Mouse (Mus musculus): ENCODE data around the gene Rapgef1.
A peak's percentile ranks its signal among the peaks of the same experiment; 100 is the strongest.

Gene Rapgef1

DNA sequence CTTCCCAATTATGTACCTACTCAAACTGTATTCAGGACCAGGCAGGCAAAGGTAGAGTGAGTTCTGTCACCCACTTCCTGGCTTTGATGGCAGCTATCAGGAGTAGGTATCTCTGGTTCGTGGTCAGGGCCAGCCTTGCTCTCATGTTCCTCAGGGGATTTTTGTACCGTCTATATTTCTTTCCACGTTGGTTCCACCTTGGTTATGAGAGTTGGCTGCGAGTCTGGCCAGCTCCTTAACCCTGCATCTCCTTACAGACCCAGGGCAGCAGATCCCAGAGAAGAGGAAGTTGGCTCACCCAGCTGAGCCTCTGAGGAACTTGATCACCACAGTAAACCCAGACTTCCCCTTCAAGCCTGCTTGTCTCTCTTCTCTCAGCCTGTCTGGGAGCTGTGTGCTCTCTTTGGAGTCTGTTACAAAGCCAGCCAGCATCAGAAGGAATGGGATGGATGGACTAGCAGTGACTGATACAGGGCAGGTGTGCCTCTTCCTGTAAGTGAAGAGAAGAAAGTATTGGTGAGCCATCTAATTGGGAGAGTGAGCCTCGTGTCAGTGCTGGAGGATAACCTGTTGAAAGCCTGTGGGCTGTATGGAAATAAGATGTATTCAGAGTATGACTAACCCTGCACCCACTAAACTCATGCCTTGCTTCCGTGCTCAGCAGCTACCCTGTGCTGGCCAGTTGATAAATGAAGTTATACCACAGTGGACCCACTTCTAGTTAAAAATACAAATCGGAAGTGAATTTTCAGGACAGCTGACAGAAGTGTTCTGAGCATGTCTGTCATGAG is 53.4 kb downstream of the Rapgef1 start:
- DNase-seq (ENCODE audit: low read depth) = peak; percentile 45

DNA sequence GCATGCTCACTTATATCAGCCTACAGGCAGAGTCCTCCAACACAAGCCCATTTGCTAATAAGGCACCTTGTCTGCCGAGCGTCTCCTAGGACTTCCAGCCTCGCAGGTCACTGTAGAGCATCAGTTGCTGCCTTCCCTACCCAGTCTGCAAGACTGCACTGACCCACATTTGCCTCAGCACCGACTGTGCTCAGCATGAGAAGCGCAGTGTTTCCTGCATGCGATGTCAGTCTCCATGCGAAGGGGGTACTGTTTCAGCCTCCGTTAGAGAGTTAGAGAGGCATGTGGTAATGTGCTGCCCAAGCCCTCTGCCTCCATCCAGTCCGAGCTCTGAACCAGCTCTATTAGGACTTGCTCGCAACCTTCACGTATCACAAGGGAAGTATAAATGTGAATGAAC is 54.6 kb downstream of the Rapgef1 start:
- no peak for DNase-seq (ENCODE audit: low read depth)

DNA sequence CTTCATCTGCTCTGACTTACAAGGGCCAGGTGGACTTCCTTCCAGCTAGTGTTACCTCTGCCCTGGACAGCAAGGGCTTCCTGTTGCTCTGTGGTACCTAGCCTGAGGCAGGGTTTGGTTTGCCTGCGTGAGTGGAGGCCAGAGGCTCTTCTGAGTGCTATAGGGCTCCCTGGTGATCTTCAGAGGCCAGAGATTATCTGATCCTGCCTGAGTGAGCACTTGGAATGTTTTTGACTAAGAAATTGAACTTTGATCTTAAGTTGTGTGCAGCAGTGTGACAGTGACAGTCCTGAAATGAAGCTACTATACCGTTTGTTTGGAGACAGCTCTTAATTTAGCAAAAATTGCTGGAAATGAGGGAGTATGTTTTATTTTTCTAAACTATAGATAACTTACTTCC is 55.0 kb downstream of the Rapgef1 start:
- no peak for DNase-seq (ENCODE audit: low read depth)

DNA sequence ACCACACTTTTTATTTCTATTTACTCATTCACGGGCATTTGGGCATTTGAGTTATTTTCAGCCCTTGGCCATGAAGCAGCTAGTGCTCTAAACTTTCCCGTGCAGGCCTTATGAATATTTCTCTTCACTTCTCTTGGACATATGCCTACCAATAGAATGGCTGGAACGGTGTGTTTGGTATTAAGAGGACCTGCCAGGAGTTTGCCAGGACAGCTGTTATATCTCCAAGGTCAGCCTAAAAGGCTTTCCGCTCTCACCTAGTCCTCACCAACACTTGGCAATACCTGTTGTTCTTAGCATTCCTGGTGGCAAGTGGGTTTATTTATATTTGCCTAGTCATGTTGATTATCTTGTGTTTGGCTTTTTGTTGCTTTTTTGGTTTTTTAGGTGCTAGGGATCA is 56.3 kb downstream of the Rapgef1 start:
- no peak for DNase-seq (ENCODE audit: low read depth)

DNA sequence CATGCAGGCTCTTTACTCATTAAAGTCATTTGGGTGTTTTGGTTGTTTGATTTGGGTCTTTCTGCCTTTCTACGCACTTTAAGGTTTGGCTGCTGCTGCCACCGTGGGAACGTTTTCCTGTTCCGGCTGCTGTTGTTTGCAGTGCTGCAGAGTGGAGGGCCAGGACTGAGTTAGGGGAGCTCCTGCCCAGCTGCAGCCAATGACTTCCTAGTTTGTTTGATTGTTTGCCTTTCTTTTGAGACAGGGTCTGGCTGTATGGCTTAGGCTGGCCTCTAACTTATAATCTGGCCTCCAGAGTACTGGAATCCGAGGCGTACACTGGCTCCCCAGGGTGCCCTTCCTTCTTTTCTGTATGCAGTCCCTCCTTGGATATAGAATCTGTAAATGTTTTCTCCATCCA is 57.0 kb downstream of the Rapgef1 start:
- no peak for DNase-seq (ENCODE audit: low read depth)

DNA sequence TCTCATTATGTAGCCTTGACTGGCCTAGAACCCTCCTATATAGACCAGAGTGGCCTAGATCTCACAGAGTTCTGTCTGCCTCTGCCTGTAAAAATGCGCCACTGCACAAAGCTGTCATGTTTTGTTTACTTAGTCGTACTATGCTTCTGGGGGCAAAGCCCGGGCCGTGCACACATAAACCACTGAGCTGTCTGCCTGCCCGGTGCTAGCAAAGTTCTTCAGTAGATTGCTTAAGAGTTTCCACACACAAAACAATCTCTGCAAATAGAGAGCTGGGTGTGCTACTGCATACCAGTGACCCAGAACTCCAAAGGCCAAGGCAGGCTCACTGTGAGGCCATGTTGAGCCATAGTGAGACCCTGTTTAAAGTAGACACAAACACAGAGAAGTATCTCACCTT is 58.3 kb downstream of the Rapgef1 start:
- DNase-seq (ENCODE audit: low read depth) = no peak

DNA sequence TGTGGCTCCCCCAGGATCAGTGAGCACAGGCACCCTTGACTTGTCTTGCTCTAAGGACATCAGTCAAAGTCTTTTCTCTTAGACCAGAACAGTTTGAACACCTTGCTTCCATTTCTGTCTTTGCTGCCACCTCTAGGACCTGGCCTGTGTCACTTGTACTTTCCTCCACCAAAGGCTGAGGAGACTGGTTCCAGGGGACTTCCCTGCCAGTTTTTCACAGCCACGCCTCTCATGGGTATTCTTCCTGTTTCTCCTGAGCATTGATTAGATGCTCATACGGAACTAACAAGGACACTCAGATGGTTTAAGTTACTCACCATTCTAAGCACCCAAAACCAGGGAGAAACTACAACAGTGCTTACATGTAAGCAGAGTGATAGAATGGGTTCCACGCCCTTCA is 59.0 kb downstream of the Rapgef1 start:
- DNase-seq (ENCODE audit: low read depth) = no peak

DNA sequence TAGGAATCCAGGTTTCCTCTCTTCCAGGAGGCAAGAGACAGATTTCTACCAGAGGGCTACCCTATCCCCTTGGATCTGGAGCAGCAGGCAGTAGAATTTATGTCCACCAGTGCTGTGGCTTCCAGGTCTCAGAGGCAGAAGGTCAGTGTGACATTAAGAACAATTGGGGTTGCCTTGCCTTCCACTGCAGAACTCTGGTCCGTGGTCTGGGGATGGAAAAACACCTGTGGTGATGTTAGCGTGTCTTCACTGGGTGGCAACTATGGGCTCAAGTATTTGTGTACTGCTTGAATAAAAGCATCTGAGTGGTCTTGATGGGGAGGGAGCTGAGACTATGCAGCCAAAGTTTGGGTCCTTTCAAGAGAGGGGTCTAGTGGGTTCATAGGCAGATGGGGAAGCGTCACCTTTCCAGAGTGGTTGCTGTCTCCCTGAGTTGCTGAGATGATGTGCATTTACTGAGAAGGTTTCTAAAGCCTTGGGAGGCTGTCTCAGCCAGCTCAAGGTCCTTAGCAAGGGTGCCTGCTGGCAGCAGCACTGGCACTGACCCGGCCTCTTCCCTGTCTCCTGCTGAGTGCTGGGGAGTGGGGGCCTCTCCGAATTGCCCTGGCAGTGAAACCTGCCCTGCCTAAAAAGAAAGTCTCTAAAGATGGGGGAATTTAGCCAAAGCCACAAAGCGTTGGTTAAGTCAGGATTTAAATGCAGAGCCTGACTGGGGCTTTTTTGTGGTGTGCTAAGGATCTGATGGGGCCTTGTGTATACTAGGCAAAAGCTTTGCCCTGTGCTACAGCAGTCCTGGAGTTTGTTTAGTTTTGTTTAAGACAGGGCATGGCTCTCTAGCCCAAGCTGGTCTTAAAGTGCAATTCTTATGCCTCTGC is 60.4 kb downstream of the Rapgef1 start:
- DNase-seq (ENCODE audit: low read depth) = no peak

DNA sequence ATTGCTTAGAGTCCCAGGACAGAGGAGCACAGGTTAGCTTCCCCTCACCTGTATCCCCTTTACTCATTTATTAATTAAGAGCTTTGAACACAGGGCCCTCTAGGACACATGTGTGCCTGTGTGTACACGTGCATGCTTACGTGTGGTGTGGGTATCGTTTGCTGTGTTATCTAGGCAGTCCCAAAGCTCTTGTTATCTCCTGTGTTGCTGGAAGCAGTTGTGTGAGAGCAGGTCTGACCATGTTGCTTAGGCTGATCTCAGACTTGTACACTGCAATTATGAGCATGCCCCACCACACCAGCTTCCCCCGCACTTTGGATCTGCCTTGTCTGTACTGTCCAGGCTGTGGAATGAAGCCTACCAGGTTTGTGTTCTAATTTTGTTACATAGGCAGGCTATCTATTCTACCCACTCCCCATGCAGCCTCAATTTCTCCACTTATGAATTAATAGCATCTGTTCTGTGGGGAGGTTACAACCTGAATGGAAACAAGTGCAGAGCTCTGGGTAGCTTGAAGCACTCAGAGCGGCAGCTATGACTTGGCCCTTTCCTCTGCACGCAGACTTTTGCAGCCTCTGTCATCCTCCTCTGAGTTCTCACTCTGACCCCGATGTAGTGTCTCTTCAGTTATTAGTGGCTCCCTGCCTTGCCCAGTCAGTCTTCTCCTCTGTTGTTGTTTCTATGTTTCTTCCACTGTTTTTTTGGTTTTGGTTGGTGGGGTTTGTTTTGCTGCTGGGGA is 63.9 kb downstream of the Rapgef1 start:
- no peak for DNase-seq (ENCODE audit: low read depth)

DNA sequence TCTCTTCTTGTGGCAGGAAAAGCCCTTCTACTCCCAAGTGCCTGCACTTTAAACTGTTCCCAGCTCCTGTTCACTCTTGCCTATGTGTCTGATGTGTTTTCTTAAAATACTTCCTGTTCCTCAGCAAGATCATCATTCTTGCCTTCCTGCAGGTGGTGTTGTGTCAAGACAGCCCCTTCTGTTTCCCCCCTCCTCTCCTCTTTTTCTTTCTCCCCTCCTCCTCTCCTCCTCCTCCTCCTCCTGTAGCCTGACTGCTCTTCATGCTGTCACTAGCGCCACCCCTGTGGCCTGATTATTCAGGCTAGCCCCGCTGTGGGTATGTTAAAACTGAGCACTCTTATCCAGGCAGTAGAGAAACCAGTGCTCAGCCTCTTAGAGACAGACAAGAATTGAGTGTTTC is 65.0 kb downstream of the Rapgef1 start:
- no peak for DNase-seq (ENCODE audit: low read depth)

DNA sequence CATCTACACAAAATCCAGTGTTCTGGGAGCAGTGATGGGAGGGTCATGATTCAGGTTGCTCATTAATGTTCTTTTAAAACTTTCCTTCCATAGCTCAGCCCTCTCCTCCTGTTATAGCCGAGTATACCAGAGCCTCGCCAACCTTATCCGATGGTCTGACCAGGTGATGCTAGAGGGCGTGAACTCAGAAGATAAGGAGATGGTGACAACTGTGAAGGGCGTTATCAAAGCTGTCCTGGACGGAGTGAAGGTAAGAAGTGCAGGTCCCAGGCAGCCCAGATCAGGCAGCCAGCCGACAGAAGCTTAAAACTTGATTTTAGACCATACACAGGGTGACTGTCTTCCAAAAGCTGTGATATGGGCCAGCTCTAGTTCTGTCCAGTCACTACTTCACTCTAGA is 69.5 kb downstream of the Rapgef1 start:
- DNase-seq (ENCODE audit: low read depth) = no peak

DNA sequence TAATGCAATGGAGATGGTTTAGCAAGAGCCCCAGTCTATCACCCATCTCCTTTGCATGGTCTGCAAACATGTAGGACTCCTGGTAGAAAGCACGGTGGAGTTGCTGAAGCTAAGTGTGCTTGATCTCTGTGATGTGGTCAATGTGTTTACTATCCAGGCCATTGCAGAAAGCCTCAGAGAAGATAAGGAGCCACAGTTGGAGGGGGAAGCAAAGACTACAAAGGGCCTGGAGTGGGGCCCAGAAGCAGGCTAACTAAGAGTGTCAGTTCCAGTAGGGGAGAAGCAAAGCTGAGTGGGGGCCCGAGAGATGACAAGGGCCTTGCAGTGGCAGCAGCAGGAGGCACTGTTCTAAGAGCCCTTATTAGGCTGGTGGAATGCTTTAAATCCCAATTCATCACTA is 70.0 kb downstream of the Rapgef1 start:
- DNase-seq (ENCODE audit: low read depth) = no peak

DNA sequence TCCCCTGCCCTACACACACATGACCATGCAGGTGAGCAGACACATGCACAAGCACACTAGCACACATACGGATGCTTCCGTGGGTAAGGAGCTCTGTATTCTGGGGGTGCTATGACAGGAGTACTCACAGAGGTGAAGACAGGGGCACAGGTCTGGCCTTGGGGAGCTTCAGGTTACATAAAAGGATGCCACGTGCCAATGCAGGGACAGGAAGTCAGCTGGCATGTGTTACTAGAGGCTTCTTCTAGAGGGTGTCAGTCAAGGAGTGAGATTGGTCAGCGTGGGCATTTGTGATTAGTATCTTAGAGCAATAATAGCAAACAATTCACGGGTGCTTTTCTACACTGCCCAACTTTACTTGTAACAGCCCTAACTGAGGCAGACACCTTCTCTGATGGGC is 71.5 kb downstream of the Rapgef1 start:
- DNase-seq (ENCODE audit: low read depth) = no peak

DNA sequence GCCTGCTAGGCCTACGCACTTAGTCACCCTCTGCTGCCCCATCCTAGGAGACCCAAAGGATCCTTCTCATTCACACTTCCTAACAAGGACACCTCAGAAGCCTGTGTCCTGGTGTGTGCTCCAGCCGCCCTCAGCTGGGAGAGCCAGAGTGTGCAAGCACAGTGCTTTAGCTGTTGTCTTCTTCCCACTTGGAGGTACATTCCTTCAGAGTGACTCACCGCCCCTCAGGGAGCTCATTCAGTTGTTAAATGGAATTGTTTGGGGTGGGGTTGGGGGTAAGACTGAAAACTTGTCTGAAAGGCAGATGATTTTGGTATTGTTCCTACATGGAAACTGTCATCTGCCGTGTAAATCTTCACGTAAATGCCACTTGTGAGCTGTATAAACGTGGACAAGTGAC is 72.0 kb downstream of the Rapgef1 start:
- no peak for DNase-seq (ENCODE audit: low read depth)

DNA sequence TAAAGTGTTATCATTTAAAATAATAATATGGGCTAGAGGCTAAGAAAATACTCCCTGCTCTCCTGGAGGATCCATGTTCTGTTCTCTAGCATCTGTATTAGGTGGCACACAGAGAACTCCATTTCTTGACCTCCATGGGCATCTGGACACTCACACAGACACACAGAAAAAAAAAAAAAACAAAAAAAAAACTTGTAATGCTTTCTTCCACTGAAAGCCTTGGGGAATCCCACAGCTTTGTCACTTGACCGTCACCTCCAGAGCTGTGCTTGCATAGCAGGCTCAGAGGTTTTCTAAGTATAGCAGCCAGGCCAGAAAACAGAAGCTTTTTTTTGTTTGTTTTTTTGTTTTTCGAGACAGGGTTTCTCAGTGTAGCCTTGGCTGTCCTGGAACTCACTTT is 72.7 kb downstream of the Rapgef1 start:
- no peak for DNase-seq (ENCODE audit: low read depth)

DNA sequence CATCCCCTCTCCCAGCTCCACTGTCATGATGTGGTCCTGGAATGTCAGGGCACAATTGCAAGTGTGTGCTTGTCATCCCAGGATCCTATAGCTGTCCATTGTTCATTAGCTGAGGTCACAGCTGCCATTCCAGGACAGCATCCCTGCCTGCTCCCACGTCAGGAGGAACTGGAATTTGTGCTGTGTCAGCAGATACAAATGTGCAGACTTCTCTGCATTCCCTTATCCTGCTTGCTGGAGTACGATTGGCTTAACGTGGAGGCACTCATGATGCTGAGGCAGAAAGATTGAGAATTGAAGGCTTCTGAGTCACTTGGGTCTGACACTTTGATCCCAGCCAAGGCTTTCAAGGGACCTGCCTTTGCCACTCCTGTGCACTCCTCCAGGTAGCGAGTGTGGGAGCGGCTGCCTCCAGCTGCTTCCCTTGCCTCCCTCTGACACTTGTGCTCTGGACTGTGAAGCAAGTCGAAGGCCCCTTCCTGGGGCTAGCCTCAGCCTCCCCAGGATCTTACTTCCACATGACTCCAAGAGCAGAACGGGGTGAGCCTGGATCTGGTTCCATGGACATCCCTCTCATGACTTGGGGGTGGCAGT is 76.8 kb downstream of the Rapgef1 start:
- no peak for DNase-seq (ENCODE audit: low read depth)

DNA sequence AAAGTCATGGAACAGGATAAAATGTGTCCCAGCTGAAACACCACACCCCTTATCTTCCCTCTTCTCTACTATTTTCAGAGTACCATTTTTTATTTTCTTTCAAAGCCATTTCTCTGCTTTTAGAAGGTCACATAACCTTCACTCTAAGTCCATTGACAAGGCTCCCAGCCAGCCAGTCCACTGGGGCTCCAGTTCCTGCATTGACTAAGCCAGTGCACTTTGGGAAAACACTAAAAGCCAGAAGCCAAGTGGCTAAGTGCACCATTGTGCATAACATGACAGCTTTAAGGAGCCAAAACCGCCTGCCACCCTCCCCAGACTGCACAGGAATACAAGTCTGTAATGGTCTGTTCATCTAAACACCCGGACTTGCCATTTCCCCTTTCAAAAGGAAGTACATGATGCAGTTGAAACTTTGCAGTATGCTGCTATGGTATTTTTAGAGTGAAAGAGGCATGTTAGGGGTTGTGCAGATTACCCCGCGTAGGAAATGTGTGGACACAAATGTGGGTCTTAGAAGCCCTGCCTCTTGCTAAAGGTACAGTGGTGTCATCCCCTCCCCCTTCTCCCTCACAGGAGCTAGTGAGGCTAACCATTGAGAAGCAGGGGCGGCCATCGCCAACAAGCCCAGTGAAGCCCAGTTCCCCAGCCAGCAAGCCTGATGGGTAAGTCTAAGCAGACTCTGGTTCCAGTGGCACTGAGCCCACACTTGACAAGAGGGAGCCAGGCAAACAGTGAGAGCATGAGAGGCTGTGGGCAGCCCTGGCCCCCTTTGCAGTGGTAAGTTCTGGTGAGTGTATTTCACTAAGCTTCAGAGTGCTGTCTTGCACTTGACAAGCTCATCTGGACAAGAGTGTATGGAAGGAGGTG is 79.1 kb downstream of the Rapgef1 start:
- DNase-seq (ENCODE audit: low read depth) = no peak

DNA sequence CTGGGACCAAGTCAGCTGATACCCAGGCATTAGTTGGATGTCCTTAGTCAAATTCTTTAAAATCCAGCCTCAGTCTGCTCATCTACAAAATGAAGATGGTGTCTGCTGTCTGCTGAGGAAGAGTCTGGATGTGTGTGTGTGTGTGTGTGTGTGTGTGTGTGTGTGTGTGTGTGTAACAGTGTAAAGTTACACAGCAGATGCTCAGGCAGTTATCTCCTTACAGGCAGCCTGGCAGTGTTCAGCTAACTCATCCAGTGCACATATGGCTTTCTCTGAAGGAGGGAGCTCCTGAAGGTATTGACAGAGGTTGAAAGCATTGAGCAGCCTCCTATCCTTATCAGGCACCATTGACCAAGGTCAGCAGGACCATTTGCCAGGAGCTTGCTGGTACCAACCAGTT is 81.4 kb downstream of the Rapgef1 start:
- DNase-seq (ENCODE audit: low read depth) = no peak

DNA sequence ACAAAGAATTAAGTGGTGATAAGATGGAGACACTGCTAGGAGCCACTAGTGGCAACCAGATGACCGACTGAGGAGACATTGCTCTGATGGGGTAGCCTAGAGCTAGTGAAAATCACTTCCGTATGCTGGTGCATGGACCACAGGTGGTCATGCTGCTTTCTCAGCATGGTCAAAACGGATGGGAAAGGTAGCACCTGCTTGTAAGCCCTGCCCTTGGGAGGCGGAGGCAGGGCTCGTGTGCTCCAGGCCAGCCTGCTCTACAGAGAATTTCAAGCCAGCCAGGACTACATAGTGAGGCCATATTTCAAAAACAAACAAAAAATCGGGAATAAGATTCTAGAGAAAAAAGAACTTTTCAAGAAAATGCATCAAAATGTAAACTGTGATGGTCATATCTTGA is 81.9 kb downstream of the Rapgef1 start:
- no peak for DNase-seq (ENCODE audit: low read depth)

DNA sequence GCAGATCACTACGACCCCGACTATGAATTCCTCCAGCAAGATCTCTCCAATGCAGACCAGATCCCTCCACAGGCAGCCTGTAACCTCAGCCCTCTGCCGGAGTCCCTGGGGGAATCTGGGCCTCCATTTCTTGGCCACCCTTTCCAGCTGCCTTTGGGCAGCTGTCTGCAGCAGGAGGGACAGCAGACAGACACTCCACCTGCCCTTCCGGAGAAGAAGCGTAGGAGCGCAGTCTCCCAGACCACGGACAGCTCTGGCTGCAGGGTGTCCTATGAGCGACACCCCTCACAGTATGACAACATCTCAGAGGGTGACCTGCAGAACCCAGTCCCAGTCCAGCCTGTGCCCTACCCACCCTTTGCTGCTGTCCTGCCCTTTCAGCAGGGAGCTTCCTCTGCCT is 82.7 kb downstream of the Rapgef1 start:
- DNase-seq (ENCODE audit: low read depth) = no peak
